In the genomic region with DNA sequence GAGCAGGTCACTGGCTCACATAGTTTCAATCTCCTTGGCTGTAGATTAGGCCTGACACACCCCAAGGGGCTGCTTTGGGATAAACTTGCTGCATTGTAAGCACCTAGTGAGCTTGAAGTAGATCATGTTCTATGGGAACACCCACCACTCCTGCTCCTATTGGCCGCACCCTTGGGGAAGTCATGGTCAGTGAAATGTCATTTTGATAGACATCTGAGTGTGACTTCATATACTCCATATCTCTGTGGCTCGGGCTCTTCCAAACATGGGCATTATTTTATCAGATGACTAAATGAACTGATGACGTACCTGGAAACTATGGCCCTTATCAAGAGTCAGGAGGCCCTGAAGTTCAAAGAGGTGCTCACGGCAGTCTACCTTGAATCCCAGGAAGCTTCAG, we compare ENCODE assay signal across 22 mouse cellular contexts.
DNase-seq lines count a peak whose midpoint lies in the region; ATAC-seq lines count a peak whose summit lies in the region.
"Had no signal": no experiment of that assay in that cellular context is flagged by ENCODE, and none has a peak within 500 bp of the region (broad histone marks: within the 10 kb centered on the region; RNA-seq: fewer than 3 reads in every experiment).

No protein-coding gene starts in this region.

- H3K9me3 ChIP-seq in liver, embryonic 11.5 days (ENCODE audit: control insufficient read depth, low read length): no peaks in the 10 kb centered on the region
- no peaks in the 10 kb centered on the region for H3K9me3 ChIP-seq in stomach, embryonic 16.5 days (replicated peaks; ENCODE audit: control insufficient read depth, low read length)
- H3K9me3 ChIP-seq: forebrain, embryonic 13.5 days; heart, embryonic 13.5 days; kidney, embryonic 15.5 days had no signal

- H3K79me2 ChIP-seq in macrophage (ENCODE audit: inconsistent target): peaks cover 74% of the 10 kb centered on the region; the same call in 1 of the 2 replicates

- DNase-seq in R1 (ENCODE audit: low read depth, low spot score): peak; percentile 7
- no peak for DNase-seq in liver, embryonic 11.5 days (ENCODE audit: low spot score)
- no peak for DNase-seq in layer of hippocampus, adult 8-10 months (ENCODE audit: low spot score in 2 of 2)
- no peak for DNase-seq in heart, postnatal 25 days (ENCODE audit: low spot score)
- DNase-seq in c-Kit-positive CD71-positive TER-119-positive erythroid progenitor cells, embryonic 14.5 days (ENCODE audit: low spot score): no peak
- DNase-seq: cerebellum, adult 8-10 months; gastrocnemius, postnatal 14 days; heart, adult 18-20 months; heart, postnatal 4 days; kidney, postnatal 4 days; lung, adult 2 months; midbrain, embryonic 14.5 days; right cerebral cortex, postnatal 25 days; thymus, postnatal 36 days had no signal

- H3K4me1 ChIP-seq in liver, embryonic 11.5 days (replicated peaks; ENCODE audit: control insufficient read depth, insufficient read depth, low read length): peaks cover 43% of the 10 kb centered on the region
- peaks cover 14% of the 10 kb centered on the region for H3K4me1 ChIP-seq in stomach, embryonic 16.5 days (ENCODE audit: control insufficient read depth, insufficient read depth, low read length)
- H3K4me1 ChIP-seq: kidney, embryonic 15.5 days had no signal

- no peak overlapping the region for H3K9ac ChIP-seq in liver, embryonic 11.5 days (ENCODE audit: low read depth, low read length)
- H3K9ac ChIP-seq in stomach, embryonic 16.5 days (ENCODE audit: low read length): no peak overlapping the region
- H3K9ac ChIP-seq: forebrain, embryonic 13.5 days; heart, embryonic 13.5 days; kidney, embryonic 15.5 days had no signal

- intact Hi-C loops in heart, postnatal 25 days (cut with DNase I): no loop called here

- no peaks in the 10 kb centered on the region for H3K36me3 ChIP-seq in liver, embryonic 11.5 days (ENCODE audit: control insufficient read depth, insufficient read depth, low read length)
- no peaks in the 10 kb centered on the region for H3K36me3 ChIP-seq in macrophage (ENCODE audit: inconsistent target)
- no peaks in the 10 kb centered on the region for H3K36me3 ChIP-seq in stomach, embryonic 16.5 days (ENCODE audit: control insufficient read depth, insufficient read depth, low read length)
- H3K36me3 ChIP-seq: heart, embryonic 13.5 days; kidney, embryonic 15.5 days had no signal

- H3K4me2 ChIP-seq in liver, embryonic 11.5 days: no peak overlapping the region
- no peak overlapping the region for H3K4me2 ChIP-seq in stomach, embryonic 16.5 days (ENCODE audit: low read depth, low read length)
- H3K4me2 ChIP-seq: forebrain, embryonic 13.5 days; heart, embryonic 13.5 days; kidney, embryonic 15.5 days had no signal

- H3K27me3 ChIP-seq in liver, embryonic 11.5 days (replicated peaks; ENCODE audit: control insufficient read depth, insufficient read depth, low read length): no peaks in the 10 kb centered on the region
- no peaks in the 10 kb centered on the region for H3K27me3 ChIP-seq in stomach, embryonic 16.5 days (ENCODE audit: control insufficient read depth, insufficient read depth, low read length)
- H3K27me3 ChIP-seq: forebrain, embryonic 13.5 days; heart, embryonic 13.5 days; kidney, embryonic 15.5 days had no signal

- peak; percentile 38 for ATAC-seq in liver, embryonic 11.5 days (replicated peaks; ENCODE audit: low FRiP score)
- ATAC-seq in stomach, embryonic 16.5 days (ENCODE audit: insufficient read depth, low FRiP score): peak; percentile 74
- ATAC-seq in megakaryocyte progenitor cell, adult 5-6 weeks (replicated peaks; ENCODE audit: poor library complexity): no peak
- ATAC-seq: forebrain, embryonic 13.5 days; hindbrain, postnatal 0 days had no signal

- H3K27ac ChIP-seq in liver, embryonic 11.5 days (ENCODE audit: low read depth, low read length): no peak overlapping the region
- H3K27ac ChIP-seq in macrophage: peak overlapping the region; percentile 73
- 0 out of 2 replicates have a peak overlapping the region, but pooled peaks have one; percentile 34 for H3K27ac ChIP-seq in stomach, embryonic 16.5 days (ENCODE audit: low read length)
- H3K27ac ChIP-seq: forebrain, embryonic 13.5 days; heart, embryonic 13.5 days; hindbrain, postnatal 0 days; kidney, embryonic 15.5 days had no signal

- WGBS in liver, embryonic 11.5 days: 63% methylated on average over 4 of the region's 4 CpGs
- WGBS in macrophage (ENCODE audit: missing documents): 92% methylated on average over 4 of the region's 4 CpGs
- WGBS in stomach, embryonic 16.5 days: 79% methylated on average over 4 of the region's 4 CpGs

- no peak overlapping the region for H3K4me3 ChIP-seq in liver, embryonic 11.5 days (ENCODE audit: low read depth, low read length)
- H3K4me3 ChIP-seq in macrophage (ENCODE audit: inconsistent target): no peak overlapping the region
- H3K4me3 ChIP-seq in stomach, embryonic 16.5 days (replicated peaks; ENCODE audit: low read length): no peak overlapping the region
- H3K4me3 ChIP-seq: forebrain, embryonic 13.5 days; heart, embryonic 13.5 days; kidney, embryonic 15.5 days; myocyte had no signal
